Mouse (Mus musculus) midbrain, embryonic 13.5 days (tissue): ENCODE measurements at regions not wholly inside any gene's neighbourhood (a gene's known extent, or its start where the extent isn't known, plus 50 kb on each side); places are given as distances from the start of the nearest gene placed in this dataset.

Experiments used
- ATAC-seq: fragments of 200-750 bp; cut with Nextera tagmentation; 2 replicates; pipeline ENCODE4 v1.8.0; 2017; ENCODE audit warnings: mild to moderate bottlenecking, moderate TSS enrichment, moderate library complexity
- H3K27ac ChIP-seq: fragments of 300-500 bp; sonication (generic); 2 replicates; pipeline ENCODE4 v1.5.1; 2015; ENCODE audit warnings: inconsistent platforms, mild to moderate bottlenecking, moderate library complexity
- H3K27me3 ChIP-seq: fragments of 300-500 bp; sonication (generic); 2 replicates; pipeline ENCODE4 v1.6.1; 2015; ENCODE audit warnings: mild to moderate bottlenecking, inconsistent platforms
- H3K36me3 ChIP-seq: fragments of 300-500 bp; sonication (generic); 2 replicates; pipeline ENCODE4 v1.6.1; 2015; ENCODE audit warnings: mild to moderate bottlenecking, inconsistent platforms
- H3K4me1 ChIP-seq: fragments of 300-500 bp; sonication (generic); replicated peaks from 2 replicates; pipeline ENCODE4 v1.6.1; 2015; ENCODE audit warnings: inconsistent platforms
- H3K4me2 ChIP-seq: fragments of 300-500 bp; sonication (generic); replicated peaks from 2 replicates; pipeline ENCODE4 v1.6.1; 2015; ENCODE audit warnings: moderate library complexity, mild to moderate bottlenecking, inconsistent platforms
- H3K4me3 ChIP-seq: fragments of 300-500 bp; sonication (generic); replicated peaks from 2 replicates; pipeline ENCODE4 v1.5.1; 2015; ENCODE audit warnings: mild to moderate bottlenecking, inconsistent platforms
- H3K9ac ChIP-seq: fragments of 300-500 bp; sonication (generic); replicated peaks from 2 replicates; pipeline ENCODE4 v1.6.1; 2015; ENCODE audit warnings: mild to moderate bottlenecking, inconsistent platforms
- H3K9me3 ChIP-seq: fragments of 300-500 bp; sonication (generic); 2 replicates; pipeline ENCODE4 v1.6.1; 2016; ENCODE audit warnings: mild to moderate bottlenecking, inconsistent platforms
- WGBS: fragments of 180-500 bp; shearing (Covaris S2); methylation state at CpG from one replicate; pipeline ENCODE4 v1.1.7; 2015; 5-methylcytosine and 5-hydroxymethylcytosine counted together

DNA sequence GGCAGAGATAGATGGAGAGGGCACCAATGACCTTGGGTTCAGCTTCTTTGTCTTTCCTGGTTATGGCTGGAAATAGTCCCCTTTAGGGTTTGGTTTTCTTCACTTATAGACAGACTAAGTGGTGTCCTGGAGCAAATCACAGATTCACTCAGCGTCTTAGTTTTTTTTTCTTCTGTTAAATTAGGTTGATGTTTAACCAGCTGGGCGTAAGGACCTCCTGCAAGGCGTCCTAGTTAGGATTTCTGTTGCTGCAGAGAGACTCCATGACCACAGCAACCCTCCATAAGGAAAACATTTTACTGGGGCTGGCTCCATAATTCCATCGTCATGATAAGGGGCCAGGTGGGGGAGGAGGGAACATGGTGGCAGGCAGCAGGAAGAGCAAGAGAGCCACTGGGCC lies 78.7 kb upstream of the Slc25a36 start:
- 92% methylated on average over 4 of the region's 4 CpGs for WGBS
- H3K27ac ChIP-seq = no peak overlapping the region
- H3K9ac ChIP-seq = no peak overlapping the region
- no peaks in the 10 kb centered on the region for H3K4me1 ChIP-seq
- no peak for ATAC-seq
- H3K9me3 ChIP-seq = no peaks in the 10 kb centered on the region
- H3K4me3 ChIP-seq = no peak overlapping the region
- H3K27me3 ChIP-seq = no peaks in the 10 kb centered on the region
- no peaks in the 10 kb centered on the region for H3K36me3 ChIP-seq
- no peak overlapping the region for H3K4me2 ChIP-seq

DNA sequence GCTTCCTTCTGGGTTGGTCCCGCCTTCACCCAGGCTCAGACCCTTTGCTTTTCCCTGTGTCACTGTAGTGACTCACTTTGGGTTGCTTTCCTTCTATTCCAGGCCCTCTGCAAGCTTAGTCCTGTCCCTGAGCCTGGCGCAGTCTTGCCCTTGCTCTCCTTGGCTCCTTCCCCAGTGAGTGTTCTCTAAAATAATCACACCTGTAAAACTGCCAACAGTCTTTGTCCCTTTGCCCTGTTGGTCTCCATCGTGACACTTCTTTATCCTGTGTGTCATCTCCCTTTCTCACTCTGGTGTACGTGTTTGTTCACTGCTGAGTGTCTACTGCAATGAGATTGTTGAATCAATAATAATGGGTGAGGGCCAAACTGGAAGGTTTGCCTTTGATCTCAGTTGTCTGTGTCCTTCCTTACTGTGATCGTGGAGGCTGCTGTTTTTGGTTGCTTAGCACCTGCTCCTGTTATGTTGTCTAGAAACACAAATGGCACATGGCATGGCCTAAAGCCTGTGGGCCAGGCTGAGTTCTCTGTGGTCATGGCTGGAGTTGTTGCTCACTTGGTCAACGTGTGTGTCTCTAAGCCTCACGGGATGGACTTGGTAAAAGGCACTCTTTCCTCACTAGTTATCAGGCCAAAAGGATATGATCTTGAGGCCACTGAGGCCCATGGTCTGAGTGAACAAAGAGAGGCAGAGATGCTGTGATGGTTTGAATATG lies 77.8 kb upstream of the Slc25a36 start:
- Histone ChIP-seq H3K4me1 (no peaks in the 10 kb centered on the region), H3K4me2 (no peak overlapping the region), H3K27ac (no peak overlapping the region), H3K4me3 (no peak overlapping the region), H3K9me3 (no peaks in the 10 kb centered on the region), H3K9ac (no peak overlapping the region), H3K27me3 (no peaks in the 10 kb centered on the region), H3K36me3 (no peaks in the 10 kb centered on the region)
- 89% methylated on average over 7 of the region's 7 CpGs for WGBS
- ATAC-seq = no peak

DNA sequence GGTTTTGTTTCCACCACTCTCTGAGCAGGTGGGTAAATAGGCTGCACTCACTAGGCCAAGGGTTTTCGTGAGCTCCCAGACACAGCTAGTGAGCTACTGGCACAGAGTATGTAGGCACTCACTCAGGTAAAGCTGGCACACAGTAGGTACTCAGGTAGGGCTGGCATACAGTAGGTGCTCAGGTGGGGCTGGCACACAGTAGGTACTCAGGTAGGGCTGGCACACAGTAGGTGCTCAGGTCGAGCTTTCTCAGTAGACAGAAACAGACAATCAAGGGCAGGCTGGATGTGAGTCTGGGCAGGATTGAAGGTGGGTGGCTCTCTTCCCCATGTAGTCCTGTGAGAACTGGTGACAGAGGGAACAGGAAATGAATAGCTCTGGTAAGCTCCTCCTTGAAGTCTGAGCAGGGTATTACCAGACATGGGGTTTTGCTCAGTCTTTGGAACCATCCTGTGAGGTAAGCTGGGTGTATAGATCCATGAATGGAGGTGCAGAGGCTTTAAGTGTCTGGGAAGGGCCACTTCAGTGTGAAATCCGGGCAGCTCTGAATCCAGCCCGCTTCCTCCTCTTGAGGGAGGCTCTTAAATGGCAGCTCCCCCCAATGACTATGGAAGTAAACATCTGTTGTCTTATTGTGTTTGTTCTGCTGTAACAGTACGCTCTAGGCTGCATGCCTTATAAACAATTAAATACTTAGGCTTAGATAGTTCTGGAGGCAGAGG lies 62.4 kb upstream of the Slc25a36 start:
- Histone ChIP-seq H3K4me2 (no peak overlapping the region), H3K4me1 (no peaks in the 10 kb centered on the region), H3K9ac (no peak overlapping the region), H3K4me3 (no peak overlapping the region), H3K9me3 (no peaks in the 10 kb centered on the region), H3K36me3 (no peaks in the 10 kb centered on the region), H3K27ac (no peak overlapping the region), H3K27me3 (no peaks in the 10 kb centered on the region)
- WGBS = 73% methylated on average over 5 of the region's 5 CpGs
- ATAC-seq = no peak

DNA sequence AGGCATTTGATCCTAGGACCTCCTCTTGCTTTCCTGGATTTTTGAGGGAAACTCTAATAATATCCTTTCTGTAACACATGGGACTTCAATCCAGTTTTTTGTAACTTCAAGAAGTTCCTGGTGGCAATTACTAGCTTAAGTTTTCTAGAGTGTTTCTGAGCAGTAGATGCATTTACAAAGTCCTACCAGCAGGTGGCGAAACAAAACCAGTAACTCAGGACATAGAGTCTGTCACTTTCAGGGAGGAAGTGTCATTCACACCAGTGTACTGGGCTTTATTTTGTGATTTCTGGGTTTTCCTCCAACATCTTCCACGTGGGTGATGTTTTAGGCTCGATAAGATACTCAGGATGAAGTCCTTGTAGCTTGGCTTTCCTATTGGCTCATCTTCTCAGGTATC lies 61.1 kb upstream of the Slc25a36 start:
- Histone ChIP-seq H3K4me1 (no peaks in the 10 kb centered on the region), H3K27ac (no peak overlapping the region), H3K4me2 (no peak overlapping the region), H3K9ac (no peak overlapping the region), H3K27me3 (no peaks in the 10 kb centered on the region), H3K36me3 (no peaks in the 10 kb centered on the region), H3K4me3 (no peak overlapping the region), H3K9me3 (no peaks in the 10 kb centered on the region)
- WGBS = 7% methylated on average over 3 of the region's 3 CpGs
- no peak for ATAC-seq

DNA sequence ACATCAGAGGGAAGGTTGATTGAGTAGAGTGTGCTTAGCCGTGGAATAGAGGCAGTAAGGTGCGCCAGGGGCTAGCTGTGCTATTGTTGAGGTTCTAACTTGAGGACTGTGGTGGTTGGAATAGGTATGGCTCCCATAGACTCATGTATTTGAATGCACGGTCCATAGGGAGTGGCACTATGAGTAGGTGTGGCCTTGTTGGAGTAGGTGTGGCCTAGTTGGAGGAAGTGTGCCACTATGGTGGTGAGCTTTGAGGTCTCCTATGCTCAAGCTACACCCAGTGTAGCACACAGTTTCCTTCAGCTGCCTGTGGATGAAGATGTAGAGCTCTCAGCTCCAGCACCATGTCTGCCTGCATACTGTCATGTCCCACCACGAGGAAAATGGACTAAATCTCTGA lies 60.5 kb upstream of the Slc25a36 start:
- WGBS = 91% methylated on average over 4 of the region's 4 CpGs
- ATAC-seq = no peak
- Histone ChIP-seq H3K4me1 (no peaks in the 10 kb centered on the region), H3K27me3 (no peaks in the 10 kb centered on the region), H3K4me2 (no peak overlapping the region), H3K9ac (no peak overlapping the region), H3K27ac (no peak overlapping the region), H3K36me3 (no peaks in the 10 kb centered on the region), H3K9me3 (no peaks in the 10 kb centered on the region), H3K4me3 (no peak overlapping the region)

DNA sequence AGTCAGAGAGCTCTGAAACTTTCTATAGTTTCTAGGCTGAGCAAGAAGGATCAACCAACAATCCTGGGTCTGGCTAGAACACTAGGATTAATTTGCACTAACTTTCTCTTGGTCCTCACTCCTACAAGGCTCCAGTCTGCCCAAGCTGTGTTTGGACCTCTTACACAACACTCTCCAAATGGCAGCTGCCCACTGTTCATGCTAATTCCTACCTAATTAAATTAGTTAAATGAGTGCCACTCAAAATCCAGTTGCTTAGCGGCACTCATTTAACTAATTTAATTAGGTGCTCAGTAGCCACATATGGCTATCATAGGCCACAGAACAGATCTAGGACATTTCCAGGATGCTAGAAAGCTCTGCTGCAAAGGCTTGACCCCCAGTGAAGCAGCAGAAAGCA lies 59.9 kb upstream of the Slc25a36 start:
- Histone ChIP-seq H3K4me1 (no peaks in the 10 kb centered on the region), H3K9ac (no peak overlapping the region), H3K9me3 (no peaks in the 10 kb centered on the region), H3K36me3 (no peaks in the 10 kb centered on the region), H3K27me3 (no peaks in the 10 kb centered on the region), H3K4me3 (no peak overlapping the region), H3K27ac (no peak overlapping the region), H3K4me2 (no peak overlapping the region)
- WGBS = 89% methylated on average over 1 of the region's 1 CpGs
- ATAC-seq = no peak

DNA sequence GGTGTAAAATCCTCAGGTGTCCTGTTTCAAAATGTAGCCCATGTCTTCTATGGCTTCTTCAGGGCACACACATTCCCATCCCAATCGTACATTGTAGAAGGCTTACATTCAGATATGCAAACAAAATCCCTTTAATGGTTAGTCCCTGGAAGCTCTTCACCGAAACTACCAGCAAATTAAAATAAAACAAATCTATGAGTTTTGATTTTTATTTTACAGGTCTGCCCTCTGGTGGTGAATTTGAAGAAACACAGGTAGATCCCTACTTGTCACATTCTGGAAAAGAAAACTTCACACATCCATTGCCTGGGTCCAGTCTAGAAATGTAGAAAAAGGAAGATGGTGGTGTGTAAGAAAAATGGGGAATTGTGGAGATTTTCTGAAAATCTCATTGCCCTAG lies 51.5 kb upstream of the Slc25a36 start:
- Histone ChIP-seq H3K27ac (no peak overlapping the region), H3K4me1 (no peaks in the 10 kb centered on the region)
- WGBS = 42% methylated on average over 2 of the region's 2 CpGs

More for the DNA sequence above, 51.5 kb upstream of the Slc25a36 start:
- H3K9ac ChIP-seq = no peak overlapping the region
- no peaks in the 10 kb centered on the region for H3K27me3 ChIP-seq
- H3K4me3 ChIP-seq = no peak overlapping the region
- H3K36me3 ChIP-seq = no peaks in the 10 kb centered on the region
- H3K9me3 ChIP-seq = no peaks in the 10 kb centered on the region
- no peak overlapping the region for H3K4me2 ChIP-seq
- no peak for ATAC-seq
